21 mouse cellular contexts compared by ENCODE assay signal in genomic region chr5:104144057-104144456, GRCm38 (mm10). TPM values are rescaled to one million over a fixed set of nuclear protein-coding genes. Genes with fewer than 3 reads are reported as not detected.
"Had no signal": no experiment of that assay in that cellular context is flagged by ENCODE, and none has a peak within 500 bp of the region (broad histone marks: within the 10 kb centered on the region; RNA-seq: fewer than 3 reads in every experiment).

No protein-coding gene starts in this region.

- DNase-seq: cerebellum, adult 8-10 months; cerebellum, adult 9-10 months; cerebellum, adult 9-11 months; cerebellum, postnatal 10 days; cerebellum, postnatal 14 days; cerebellum, postnatal 25 days; cerebellum, postnatal 36 days; embryo, embryonic 11 days; forebrain, postnatal 0 days; gastrocnemius, adult 2 months; gastrocnemius, postnatal 10 days; gastrocnemius, postnatal 14 days; gastrocnemius, postnatal 25 days; gastrocnemius, postnatal 36 days; heart, adult 18-20 months; heart, adult 2 months had no signal

RNA-seq across cellular contexts. Expression of gene Dspp, which starts 26.5 kb away (rescaled TPM):
- total RNA-seq: common myeloid progenitor, adult 5-6 weeks; forebrain, postnatal 0 days; gastrocnemius, adult 18-20 months; gastrocnemius, adult 2 months; gastrocnemius, adult 8-10 months; gastrocnemius, postnatal 10 days; gastrocnemius, postnatal 14 days; gastrocnemius, postnatal 25 days; gastrocnemius, postnatal 36 days; gastrocnemius, postnatal 4 days; granulocyte monocyte progenitor cell, adult 5-6 weeks; heart, adult 18-20 months; heart, adult 2 months had no signal

RNA-seq across cellular contexts. Expression of gene Sparcl1, which starts 30.5 kb away (rescaled TPM):
- total RNA-seq: common myeloid progenitor, adult 5-6 weeks; granulocyte monocyte progenitor cell, adult 5-6 weeks had no signal

RNA-seq across cellular contexts. Expression of gene Dmp1, which starts 58.4 kb away (rescaled TPM):
- total RNA-seq: common myeloid progenitor, adult 5-6 weeks; granulocyte monocyte progenitor cell, adult 5-6 weeks; heart, adult 18-20 months; heart, adult 2 months had no signal
